Mouse (Mus musculus) liver, postnatal 0 days (tissue): ENCODE measurements at regions not wholly inside any gene's neighbourhood (a gene's known extent, or its start where the extent isn't known, plus 50 kb on each side); places are given as distances from the start of the nearest gene placed in this dataset.

ENCODE experiments used
- CTCF ChIP-seq: sonication (generic); IDR thresholded peaks from 2 replicates; pipeline ENCODE4 v1.5.1; 2016; ENCODE audit warnings: antibody characterized with exemption, low read depth
- EP300 ChIP-seq: IDR thresholded peaks from 2 replicates; pipeline ENCODE4 v1.6.1; 2016; ENCODE audit warnings: antibody characterized with exemption, low read depth, mild to moderate bottlenecking

GRCm38 (mm10) chr11:64327771-64328170 lies 107.4 kb upstream of the Hs3st3a1 start:
- TF ChIP-seq EP300 (no peak), CTCF (no peak)
